Mouse (Mus musculus) lung, postnatal 0 days (tissue): ENCODE data around the gene Aldh1l1. TPM values are rescaled to one million over a fixed set of nuclear protein-coding genes. Genes with fewer than 3 reads are reported as not detected.

Experiments
- ATAC-seq: fragments of 200-750 bp; cut with Nextera tagmentation; 2 replicates; pipeline ENCODE4 v1.8.0; 2017; ENCODE audit warnings: moderate library complexity
- DNase-seq: peaks from one replicate; pipeline ENCODE4 v3.0.0-alpha.2; 2016; ENCODE audit warnings: low spot score
- H3K27ac ChIP-seq: fragments of 300-500 bp; sonication (generic); 2 replicates; pipeline ENCODE4 v1.5.1; 2014; ENCODE audit warnings: antibody characterized with exemption, mild to moderate bottlenecking, low read length, mixed read lengths
- H3K27me3 ChIP-seq: fragments of 300-500 bp; sonication (generic); replicated peaks from 2 replicates; pipeline ENCODE4 v1.6.1; 2014; ENCODE audit warnings: low read length, mixed read lengths; ENCODE audit not compliant: insufficient read depth
- H3K36me3 ChIP-seq: fragments of 300-500 bp; sonication (generic); 2 replicates; pipeline ENCODE4 v1.6.1; 2014; ENCODE audit warnings: low read length, mixed read lengths; ENCODE audit not compliant: insufficient read depth
- H3K4me1 ChIP-seq: fragments of 300-500 bp; sonication (generic); 2 replicates; pipeline ENCODE4 v1.6.1; 2014; ENCODE audit warnings: antibody characterized with exemption, low read depth, low read length, mixed read lengths; ENCODE audit not compliant: insufficient read depth
- H3K4me2 ChIP-seq: fragments of 300-500 bp; sonication (generic); replicated peaks from 2 replicates; pipeline ENCODE4 v1.6.1; 2014; ENCODE audit warnings: low read depth, mild to moderate bottlenecking, low read length, moderate library complexity, mixed read lengths
- H3K4me3 ChIP-seq: fragments of 300-500 bp; sonication (generic); 2 replicates; pipeline ENCODE4 v1.5.1; 2014; ENCODE audit warnings: low read depth, low read length
- H3K9ac ChIP-seq: fragments of 300-500 bp; sonication (generic); replicated peaks from 2 replicates; pipeline ENCODE4 v1.6.1; 2014; ENCODE audit warnings: low read depth, mild to moderate bottlenecking
- H3K9me3 ChIP-seq: fragments of 300-500 bp; sonication (generic); 2 replicates; pipeline ENCODE4 v1.6.1; 2016; ENCODE audit warnings: low read length, mixed read lengths
- CTCF ChIP-seq: IDR thresholded peaks from 2 replicates; pipeline ENCODE4 v1.5.1; 2016; ENCODE audit warnings: antibody characterized with exemption, mild to moderate bottlenecking
- EP300 ChIP-seq: IDR thresholded peaks from 2 replicates; pipeline ENCODE4 v1.6.1; 2016; ENCODE audit warnings: antibody characterized with exemption, mild to moderate bottlenecking, control low read depth
- WGBS: fragments of 180-500 bp; shearing (Covaris S2); extraction: QIAGEN DNeasy Blood & Tissue Kit; methylation state at CpG from one replicate; pipeline ENCODE4 v1.1.7; 2014; 5-methylcytosine and 5-hydroxymethylcytosine counted together
- polyA plus RNA-seq: library from polyadenylated mRNA; unstranded; fragments of >200 nt; fragmentation: Nextera tagmentation; extraction: Ambion mirVana; gene quantifications from 2 replicates; pipeline ENCODE4 v1.2.1, GENCODE M21; 2015

The Aldh1l1 gene
- polyA plus RNA-seq, 1 experiment from 2014 or later = 4.8 TPM

DNA sequence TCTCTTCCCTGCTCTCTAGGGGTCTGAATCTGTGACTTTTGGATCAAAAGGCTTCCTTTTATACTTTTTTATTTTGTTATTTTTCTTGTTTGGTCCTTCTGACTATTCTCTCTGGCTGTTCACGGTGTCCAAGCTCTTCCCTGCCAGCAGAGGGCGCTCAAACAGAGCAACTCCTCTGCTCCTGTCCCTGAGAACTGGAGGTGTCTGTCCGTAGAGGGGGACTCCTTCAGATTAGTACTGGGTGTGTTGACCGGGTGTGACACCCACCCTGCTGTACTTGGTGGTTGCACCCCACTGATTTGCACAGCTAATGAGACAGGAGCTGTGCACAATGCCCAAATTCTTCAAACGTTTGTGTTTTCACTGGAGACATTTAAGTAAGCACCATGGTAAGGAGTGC is 121.0 kb downstream of the Aldh1l1 start:
- H3K36me3 ChIP-seq = no peaks in the 10 kb centered on the region
- H3K27ac ChIP-seq = no peak overlapping the region
- H3K27me3 ChIP-seq = no peaks in the 10 kb centered on the region
- no peaks in the 10 kb centered on the region for H3K9me3 ChIP-seq
- TF ChIP-seq EP300 (no peak), CTCF (peak; percentile 91)
- no peak overlapping the region for H3K4me3 ChIP-seq
- H3K4me1 ChIP-seq = no peaks in the 10 kb centered on the region; the same call in 1 of the 2 replicates
- ATAC-seq (no peak), DNase-seq (peak; percentile 88)
- H3K4me2 ChIP-seq = 0 out of 2 replicates have a peak overlapping the region, but pooled peaks have one; percentile 8
- no peak overlapping the region for H3K9ac ChIP-seq
- 9% methylated on average over 5 of the region's 5 CpGs for whole genome bisulfite sequencing

DNA sequence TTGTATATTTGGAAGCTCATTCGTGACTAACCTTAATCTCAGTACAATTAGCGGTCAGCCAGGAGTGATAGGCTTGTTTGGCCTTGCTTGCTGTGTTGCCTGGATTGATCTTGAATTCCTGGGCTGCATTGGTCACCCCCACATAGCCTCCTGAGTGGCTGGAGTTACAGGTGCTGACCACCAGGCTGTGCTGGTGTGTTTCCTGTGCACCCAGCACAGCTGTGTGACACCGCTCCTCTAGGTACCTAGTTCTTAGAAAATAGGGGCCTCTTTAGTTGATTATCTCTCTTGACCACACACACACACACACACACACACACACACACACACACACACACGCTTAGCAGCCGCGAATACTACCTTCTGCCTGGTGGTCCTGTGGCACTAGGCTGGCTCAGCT is 122.0 kb downstream of the Aldh1l1 start:
- H3K4me2 ChIP-seq = no peak overlapping the region
- H3K27me3 ChIP-seq = no peaks in the 10 kb centered on the region
- TF ChIP-seq CTCF (peak; percentile 74), EP300 (no peak)
- no peak overlapping the region for H3K4me3 ChIP-seq
- no peaks in the 10 kb centered on the region; the same call in 1 of the 2 replicates for H3K4me1 ChIP-seq
- H3K36me3 ChIP-seq = no peaks in the 10 kb centered on the region
- DNase-seq (peak; percentile 47), ATAC-seq (no peak)
- no peak overlapping the region for H3K27ac ChIP-seq
- WGBS = 70% methylated on average over 6 of the region's 6 CpGs
- no peak overlapping the region for H3K9ac ChIP-seq
- H3K9me3 ChIP-seq = no peaks in the 10 kb centered on the region

DNA sequence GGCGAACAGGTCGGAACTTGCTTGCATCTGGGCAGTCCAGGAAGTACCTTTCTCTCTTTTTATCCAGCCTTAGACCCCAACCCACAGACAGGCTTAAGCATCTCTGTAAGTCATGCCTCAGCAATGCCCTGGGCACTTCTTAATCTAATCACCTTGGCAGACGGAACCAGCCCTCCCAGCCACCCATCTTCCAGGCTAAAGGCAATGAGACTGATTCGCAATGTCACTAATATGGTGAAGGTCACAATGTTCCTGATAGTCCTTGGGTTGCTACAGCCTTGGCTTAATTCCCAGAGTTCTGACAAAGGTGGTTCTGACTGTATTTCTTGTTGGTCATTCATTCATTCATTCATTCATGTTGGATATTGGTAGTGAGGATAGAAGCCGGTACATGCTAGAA is 124.0 kb downstream of the Aldh1l1 start:
- no peaks in the 10 kb centered on the region for H3K9me3 ChIP-seq
- TF ChIP-seq EP300 (no peak), CTCF (no peak)
- WGBS = 91% methylated on average over 5 of the region's 5 CpGs
- no peak overlapping the region for H3K27ac ChIP-seq
- no peak overlapping the region for H3K9ac ChIP-seq
- no peaks in the 10 kb centered on the region; the same call in 1 of the 2 replicates for H3K4me1 ChIP-seq
- no peak for DNase-seq
- no peak overlapping the region for H3K4me3 ChIP-seq
- no peaks in the 10 kb centered on the region for H3K36me3 ChIP-seq
- H3K4me2 ChIP-seq = no peak overlapping the region
- H3K27me3 ChIP-seq = no peaks in the 10 kb centered on the region
- no peak for ATAC-seq

DNA sequence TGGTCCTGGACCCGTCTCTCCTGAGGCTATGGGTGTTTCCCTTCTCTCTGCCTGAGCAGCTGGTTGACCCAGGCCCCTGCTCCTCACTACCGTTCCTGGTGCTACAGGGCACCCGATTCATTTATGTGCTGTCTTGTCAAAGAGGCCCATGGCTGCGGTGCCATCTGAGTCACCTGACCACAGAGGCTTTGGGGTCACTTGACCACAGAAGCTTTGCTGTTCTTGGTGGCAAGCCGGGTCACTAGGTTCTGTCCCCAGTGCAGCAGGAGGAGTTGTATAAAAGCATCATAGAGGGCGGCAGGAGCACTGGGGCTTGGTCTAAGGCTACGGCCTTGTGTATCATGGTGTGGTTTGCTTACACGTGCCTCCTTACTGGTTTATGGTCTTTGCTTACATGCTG is 127.0 kb downstream of the Aldh1l1 start:
- Histone ChIP-seq H3K27me3 (no peaks in the 10 kb centered on the region), H3K4me1 (no peaks in the 10 kb centered on the region), H3K4me3 (no peak overlapping the region), H3K9ac (no peak overlapping the region), H3K27ac (no peak overlapping the region), H3K36me3 (no peaks in the 10 kb centered on the region), H3K4me2 (no peak overlapping the region), H3K9me3 (no peaks in the 10 kb centered on the region)
- DNase-seq (no peak), ATAC-seq (no peak)
- 78% methylated on average over 8 of the region's 8 CpGs for WGBS
- TF ChIP-seq EP300 (no peak), CTCF (no peak)

DNA sequence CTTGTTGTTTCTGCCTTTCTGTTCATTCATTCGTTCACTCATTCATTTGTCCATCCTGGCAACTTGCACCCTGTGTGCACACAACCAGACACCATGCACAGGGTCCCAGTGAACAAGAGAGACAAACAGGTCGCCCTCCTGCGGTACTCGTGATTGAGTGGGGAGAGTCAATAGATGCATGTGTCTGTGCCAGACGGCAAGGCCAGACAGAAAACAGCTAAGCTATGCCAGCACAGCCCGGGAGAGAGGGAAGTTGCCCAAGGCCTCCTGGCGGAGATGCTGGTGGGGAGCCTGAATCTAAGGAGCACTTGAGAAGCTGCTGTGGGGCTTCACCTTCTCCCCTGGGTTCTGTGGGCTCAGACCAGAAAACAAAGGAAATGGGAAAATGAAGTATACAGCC is 129.1 kb downstream of the Aldh1l1 start:
- Histone ChIP-seq H3K27me3 (no peaks in the 10 kb centered on the region), H3K9me3 (no peaks in the 10 kb centered on the region), H3K27ac (no peak overlapping the region), H3K4me2 (no peak overlapping the region), H3K9ac (no peak overlapping the region), H3K4me1 (peaks cover 11% of the 10 kb centered on the region), H3K36me3 (no peaks in the 10 kb centered on the region), H3K4me3 (no peak overlapping the region)
- TF ChIP-seq EP300 (no peak), CTCF (no peak)
- DNase-seq = no peak
- 68% methylated on average over 7 of the region's 7 CpGs for WGBS
- no peak for ATAC-seq

DNA sequence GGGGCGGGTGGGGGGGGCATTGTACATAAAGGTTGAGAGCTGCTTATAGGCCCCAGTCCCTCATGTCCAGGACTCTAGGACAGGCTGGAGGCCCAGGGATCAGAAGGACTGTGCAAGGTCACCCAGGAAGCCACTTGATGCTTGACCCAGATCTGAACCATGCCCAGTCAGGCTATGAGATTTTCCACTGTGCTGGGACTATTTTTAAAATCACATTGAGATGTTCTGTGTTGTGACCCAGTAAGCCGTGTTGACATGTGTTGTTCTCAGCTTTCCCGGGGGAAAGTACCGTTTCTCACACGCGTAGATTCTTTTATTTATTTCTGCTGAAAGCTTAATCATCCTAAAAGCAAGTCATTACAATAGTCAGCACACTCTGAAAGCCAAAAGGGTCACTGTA is 129.8 kb downstream of the Aldh1l1 start:
- Histone ChIP-seq H3K27ac (no peak overlapping the region), H3K4me3 (no peak overlapping the region), H3K4me1 (peaks cover 14% of the 10 kb centered on the region), H3K9me3 (no peaks in the 10 kb centered on the region), H3K9ac (no peak overlapping the region), H3K27me3 (no peaks in the 10 kb centered on the region), H3K4me2 (no peak overlapping the region), H3K36me3 (no peaks in the 10 kb centered on the region)
- DNase-seq = no peak
- no peak for TF ChIP-seq CTCF
- TF ChIP-seq EP300 = no peak
- ATAC-seq = no peak
- WGBS = 63% methylated on average over 6 of the region's 6 CpGs

DNA sequence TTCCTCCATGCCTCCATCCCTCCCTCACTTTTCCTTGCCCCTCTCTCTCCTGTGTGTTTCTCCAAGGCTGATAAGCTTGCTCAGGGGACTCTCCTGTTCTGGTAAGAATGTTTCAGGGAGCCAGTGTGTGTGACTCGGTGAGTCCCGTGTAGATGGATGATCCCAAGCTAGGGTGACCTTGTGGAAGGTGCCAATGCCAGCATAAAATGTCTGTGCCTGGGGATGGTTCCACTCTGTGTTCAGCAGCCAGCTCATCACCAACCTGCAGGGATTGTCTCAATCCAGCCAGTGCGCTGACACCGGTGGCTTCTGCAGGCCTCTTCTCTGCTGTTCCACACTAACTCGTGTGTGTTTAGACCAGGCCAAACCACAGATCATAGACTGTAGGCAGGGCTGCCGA is 130.3 kb downstream of the Aldh1l1 start:
- Histone ChIP-seq H3K4me3 (no peak overlapping the region), H3K4me1 (peaks cover 19% of the 10 kb centered on the region), H3K9me3 (no peaks in the 10 kb centered on the region), H3K27me3 (no peaks in the 10 kb centered on the region), H3K4me2 (no peak overlapping the region), H3K9ac (no peak overlapping the region), H3K36me3 (no peaks in the 10 kb centered on the region), H3K27ac (no peak overlapping the region)
- 83% methylated on average over 6 of the region's 6 CpGs for WGBS
- DNase-seq (no peak), ATAC-seq (no peak)
- TF ChIP-seq CTCF = no peak
- TF ChIP-seq EP300 = no peak
